Mouse (Mus musculus): Measurements from ENCODE around the gene Nmnat1.

- TF ChIP-seq POLR2AphosphoS2 (IDR thresholded peaks at IDR 0.05; ENCODE audit: low read depth, low read length) = no peak
- TF ChIP-seq CTCF (conservative IDR thresholded peaks at IDR 0.05 in 1 of 2, IDR thresholded peaks at IDR 0.05 in 1 of 2; ENCODE audit: low read depth in 2 of 2, low read length in 2 of 2) = no peak
Measured at GRCm38 (mm10) chr4:149461579-149462304, 23.3 kb downstream of the Nmnat1 start.

All from CH12.LX (cell line).